Mouse (Mus musculus): ENCODE data around the gene Ager. TPM values are rescaled to one million over a fixed set of nuclear protein-coding genes. Genes with fewer than 3 reads are reported as not detected.

Ager gene
- total RNA-seq (2021): 1 to 10 TPM in 1 of 2 experiments, under 1 TPM in 1; 0.97 to 1.3 TPM

- intact Hi-C loops (cut with DNase I): no loop called here
- no peak for DNase-seq (ENCODE audit: extremely low spot score in 1 of 2, low spot score in 2 of 2)
Observed at GRCm38 (mm10) chr17:34597566-34598095, at the start of gene Ager. TSS of gene Ager (plus strand) at chr17:34597862.

GRCm38 (mm10) chr17:34549156-34549555 is 48.5 kb upstream of the Ager start:
- DNase-seq (ENCODE audit: extremely low spot score in 1 of 2, low spot score in 2 of 2): no peak
- intact Hi-C loops (cut with DNase I): no loop called here

GRCm38 (mm10) chr17:34549843-34550242 is 47.8 kb upstream of the Ager start:
- no peak for DNase-seq (ENCODE audit: extremely low spot score in 1 of 2, low spot score in 2 of 2)
- intact Hi-C loops (cut with DNase I): no loop called here

GRCm38 (mm10) chr17:34555483-34555882 is 42.2 kb upstream of the Ager start:
- DNase-seq (ENCODE audit: extremely low spot score in 1 of 2, low spot score in 2 of 2): peak in 1 of 2 experiments; percentile 75
- intact Hi-C loops (cut with DNase I): loop anchor here (5.0 kb wide), 1 partner anchor 113 kb away; no protein-coding TSS in a partner anchor

GRCm38 (mm10) chr17:34556406-34556805 is 41.3 kb upstream of the Ager start:
- intact Hi-C loops (cut with DNase I): loop anchor here (5.0 kb wide), 1 partner anchor 114 kb away; no protein-coding TSS in a partner anchor
- DNase-seq (ENCODE audit: extremely low spot score in 1 of 2, low spot score in 2 of 2): no peak

GRCm38 (mm10) chr17:34557411-34557810 is 40.3 kb upstream of the Ager start:
- no peak for DNase-seq (ENCODE audit: extremely low spot score in 1 of 2, low spot score in 2 of 2)
- intact Hi-C loops (cut with DNase I): loop anchor here (5.0 kb wide), 1 partner anchor 115 kb away; no protein-coding TSS in a partner anchor

- no peak for DNase-seq (ENCODE audit: extremely low spot score in 1 of 2, low spot score in 2 of 2)
- intact Hi-C loops (cut with DNase I): loop anchor here (5.0 kb wide), 1 partner anchor 117 kb away; no protein-coding TSS in a partner anchor
Observed at GRCm38 (mm10) chr17:34559116-34559515, 38.5 kb upstream of the Ager start.

- no peak for DNase-seq (ENCODE audit: extremely low spot score in 1 of 2, low spot score in 2 of 2)
- intact Hi-C loops (cut with DNase I): loop anchor here (5.0 kb wide), 1 partner anchor 118 kb away; no protein-coding TSS in a partner anchor
Observed at GRCm38 (mm10) chr17:34559895-34560294, 37.8 kb upstream of the Ager start.

- no peak for DNase-seq (ENCODE audit: extremely low spot score in 1 of 2, low spot score in 2 of 2)
- intact Hi-C loops (cut with DNase I): no loop called here
Observed at GRCm38 (mm10) chr17:34560438-34560837, 37.2 kb upstream of the Ager start.

- intact Hi-C loops (cut with DNase I): no loop called here
Observed at GRCm38 (mm10) chr17:34561200-34561599, 36.5 kb upstream of the Ager start.

GRCm38 (mm10) chr17:34562595-34562994 is 35.1 kb upstream of the Ager start:
- intact Hi-C loops (cut with DNase I): no loop called here

More at GRCm38 (mm10) chr17:34561200-34561599, 36.5 kb upstream of the Ager start:
- no peak for DNase-seq (ENCODE audit: extremely low spot score in 1 of 2, low spot score in 2 of 2)

GRCm38 (mm10) chr17:34563354-34563753 is 34.3 kb upstream of the Ager start:
- intact Hi-C loops (cut with DNase I): no loop called here
- no peak for DNase-seq (ENCODE audit: extremely low spot score in 1 of 2, low spot score in 2 of 2)

More at GRCm38 (mm10) chr17:34562595-34562994, 35.1 kb upstream of the Ager start:
- no peak for DNase-seq (ENCODE audit: extremely low spot score in 1 of 2, low spot score in 2 of 2)

GRCm38 (mm10) chr17:34564003-34564421 is 33.6 kb upstream of the Ager start, which contains the start of gene Notch4:
TSS of gene Notch4 (plus strand) at chr17:34564268.
- peak in 1 of 2 experiments; percentile 73 for DNase-seq (ENCODE audit: extremely low spot score in 1 of 2, low spot score in 2 of 2)
- intact Hi-C loops (cut with DNase I): no loop called here

- DNase-seq (ENCODE audit: extremely low spot score in 1 of 2, low spot score in 2 of 2): peak in 1 of 2 experiments; percentile 83
- intact Hi-C loops (cut with DNase I): no loop called here
Observed at GRCm38 (mm10) chr17:34564796-34565195, 32.9 kb upstream of the Ager start.

GRCm38 (mm10) chr17:34567311-34567710 is 30.4 kb upstream of the Ager start:
- intact Hi-C loops (cut with DNase I): no loop called here
- no peak for DNase-seq (ENCODE audit: extremely low spot score in 1 of 2, low spot score in 2 of 2)

- no peak for DNase-seq (ENCODE audit: extremely low spot score in 1 of 2, low spot score in 2 of 2)
- intact Hi-C loops (cut with DNase I): no loop called here
Observed at GRCm38 (mm10) chr17:34568421-34568820, 29.2 kb upstream of the Ager start.

GRCm38 (mm10) chr17:34569919-34570318 is 27.7 kb upstream of the Ager start:
- intact Hi-C loops (cut with DNase I): no loop called here
- no peak for DNase-seq (ENCODE audit: extremely low spot score in 1 of 2, low spot score in 2 of 2)

GRCm38 (mm10) chr17:34571875-34572274 is 25.8 kb upstream of the Ager start:
- no peak for DNase-seq (ENCODE audit: extremely low spot score in 1 of 2, low spot score in 2 of 2)
- intact Hi-C loops (cut with DNase I): no loop called here

GRCm38 (mm10) chr17:34572361-34572760 is 25.3 kb upstream of the Ager start:
- DNase-seq (ENCODE audit: extremely low spot score in 1 of 2, low spot score in 2 of 2): peak in 1 of 2 experiments; percentile 54
- intact Hi-C loops (cut with DNase I): no loop called here

GRCm38 (mm10) chr17:34576577-34576976 is 21.1 kb upstream of the Ager start:
- no peak for DNase-seq (ENCODE audit: extremely low spot score in 1 of 2, low spot score in 2 of 2)
- intact Hi-C loops (cut with DNase I): no loop called here

- DNase-seq (ENCODE audit: extremely low spot score in 1 of 2, low spot score in 2 of 2): no peak
- intact Hi-C loops (cut with DNase I): no loop called here
Observed at GRCm38 (mm10) chr17:34578070-34578469, 19.6 kb upstream of the Ager start.
